Mouse (Mus musculus) layer of hippocampus, adult 8-10 months (tissue): ENCODE measurements around the gene B3galt4. TPM values are rescaled to one million over a fixed set of nuclear protein-coding genes. Genes with fewer than 3 reads are reported as not detected.

ENCODE experiments used
- DNase-seq, 2 experiments: peaks; one replicate each; pipeline ENCODE4 v3.0.0; 2022; ENCODE audit warnings: low spot score in 2 of 2
- total RNA-seq, 4 experiments: library from RNA; stranded (reverse); gene quantifications; 2 replicates each; pipeline ENCODE4 v1.2.4; 2022

B3galt4 gene
- total RNA-seq, 4 experiments from 2014 or later = 4.7 to 7.4 (median 6.9) TPM

DNA sequence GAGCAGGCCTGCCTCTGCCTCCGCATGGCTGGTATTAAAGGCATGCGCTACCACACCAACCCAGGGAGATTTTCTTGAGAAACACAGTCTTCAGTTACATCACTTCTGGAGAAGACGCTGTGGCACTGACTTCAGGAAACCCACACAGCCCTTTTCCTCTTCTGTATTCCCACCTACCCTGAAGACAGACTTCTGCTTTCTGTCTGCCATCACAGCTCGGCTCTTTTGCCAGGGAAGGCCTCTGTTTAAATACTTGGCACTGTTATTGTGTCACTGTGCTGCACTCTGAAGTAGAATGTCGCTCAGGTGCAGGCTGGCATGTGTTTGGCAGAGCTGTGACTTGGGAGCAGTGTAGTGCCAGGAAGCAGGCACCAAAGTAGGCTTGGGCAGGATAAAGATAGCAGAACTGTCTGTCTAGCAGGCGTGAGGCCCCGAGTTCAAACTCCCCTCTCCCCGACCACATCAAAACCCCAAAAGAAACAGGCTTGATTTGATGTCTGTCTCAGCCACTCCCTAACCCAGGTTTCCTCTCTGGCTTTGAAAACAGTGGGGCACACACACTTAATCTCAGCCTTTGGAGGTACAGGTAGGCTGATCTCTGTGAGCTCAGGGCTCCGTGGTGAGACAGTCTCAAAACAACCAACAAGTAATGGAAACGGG is 3.7 kb downstream of the B3galt4 start:
- no peak for DNase-seq

DNA sequence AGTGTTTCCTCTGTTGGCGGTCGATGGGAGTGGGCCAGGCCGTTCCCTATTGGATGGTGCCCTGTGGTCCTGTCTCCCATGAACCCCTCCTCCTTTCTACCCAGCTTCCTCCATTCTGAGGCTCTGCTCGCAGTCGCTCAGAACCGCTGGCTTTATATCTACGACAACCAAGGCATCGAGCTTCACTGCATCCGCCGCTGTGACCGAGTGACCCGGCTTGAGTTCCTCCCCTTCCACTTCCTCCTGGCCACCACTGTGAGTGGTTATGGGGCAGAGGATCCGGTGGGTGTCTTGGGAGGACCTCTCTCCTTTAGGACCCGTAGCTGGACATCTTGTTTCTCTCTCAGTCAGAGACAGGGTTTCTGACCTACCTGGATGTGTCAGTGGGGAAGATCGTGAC is 7.8 kb downstream of the B3galt4 start:
- no peak for DNase-seq

DNA sequence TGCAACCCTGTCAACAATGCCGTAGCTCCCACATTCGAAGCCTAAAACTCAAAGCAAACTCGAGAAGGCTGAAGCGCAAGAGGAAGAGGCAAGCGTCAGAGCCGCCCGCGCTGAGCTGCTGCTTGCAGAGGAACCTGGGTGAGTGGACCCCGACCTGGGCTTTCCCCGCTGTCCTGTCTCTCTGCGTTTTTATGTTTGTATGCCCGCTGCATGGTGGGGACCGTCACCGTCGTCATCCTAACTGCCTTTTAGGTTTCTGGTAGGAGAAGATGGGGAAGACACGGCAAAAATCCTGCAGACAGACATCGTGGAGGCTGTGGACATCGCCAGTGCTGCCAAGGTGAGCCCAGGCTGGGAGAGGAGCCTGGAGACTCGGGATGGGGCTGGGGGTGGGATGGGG is 9.9 kb downstream of the B3galt4 start:
- no peak for DNase-seq

DNA sequence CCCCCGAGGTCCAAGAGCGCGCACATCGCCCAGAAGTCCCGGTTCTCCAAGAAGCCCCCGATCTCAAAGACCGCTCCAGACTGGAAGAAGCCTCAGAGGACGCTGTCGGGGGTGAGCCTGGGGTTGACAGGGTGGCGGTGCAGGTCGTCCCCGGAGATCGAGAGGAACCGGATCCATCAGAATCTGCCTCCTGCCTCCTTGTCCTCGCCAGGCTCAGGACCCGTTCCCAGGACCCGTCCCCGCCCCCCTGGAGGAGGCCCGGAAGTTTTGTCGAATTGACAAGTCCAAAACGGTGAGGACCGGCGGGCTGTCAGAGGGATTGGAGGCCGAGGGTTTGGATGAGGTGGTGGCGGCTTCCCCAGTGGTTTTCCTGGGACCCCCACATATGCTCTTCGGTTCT is 10.3 kb downstream of the B3galt4 start:
- no peak for DNase-seq

DNA sequence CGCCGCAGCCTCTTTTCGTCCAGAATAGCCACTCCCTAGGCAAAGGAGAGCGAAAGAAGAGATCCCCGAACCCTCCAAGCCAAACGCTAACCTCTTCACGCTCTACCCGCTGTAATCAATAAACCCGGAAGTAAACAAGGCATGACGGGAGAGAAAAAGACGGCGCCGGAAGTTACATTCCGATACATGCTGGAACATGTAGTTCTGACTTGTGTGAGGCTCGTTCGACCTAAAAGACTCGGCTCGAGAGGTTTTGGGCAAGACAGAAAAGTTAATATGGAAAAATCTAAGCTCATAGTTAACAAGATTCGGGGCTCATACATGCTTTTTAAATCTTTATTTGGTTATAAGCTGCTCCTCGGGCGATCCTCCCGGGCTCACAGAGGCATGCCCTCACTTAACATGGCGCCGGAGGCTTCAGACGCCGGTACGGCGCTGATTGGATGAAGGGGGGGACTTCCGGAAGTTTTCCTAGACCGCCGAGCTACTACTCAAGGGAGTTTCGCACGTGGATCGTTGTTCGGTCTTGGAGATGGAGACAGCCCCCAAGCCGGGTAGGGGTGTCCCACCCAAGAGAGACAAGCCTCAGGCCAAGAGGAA is 11.0 kb downstream of the B3galt4 start, which contains the start of the genes Pfdn6 and Wdr46:
Pfdn6 (minus strand) TSS at position 138 of the 600 bp plus-strand sequence.
Wdr46 (plus strand) TSS at position 455 of the 600 bp plus-strand sequence.
- DNase-seq = peak; percentile 84 to 86

DNA sequence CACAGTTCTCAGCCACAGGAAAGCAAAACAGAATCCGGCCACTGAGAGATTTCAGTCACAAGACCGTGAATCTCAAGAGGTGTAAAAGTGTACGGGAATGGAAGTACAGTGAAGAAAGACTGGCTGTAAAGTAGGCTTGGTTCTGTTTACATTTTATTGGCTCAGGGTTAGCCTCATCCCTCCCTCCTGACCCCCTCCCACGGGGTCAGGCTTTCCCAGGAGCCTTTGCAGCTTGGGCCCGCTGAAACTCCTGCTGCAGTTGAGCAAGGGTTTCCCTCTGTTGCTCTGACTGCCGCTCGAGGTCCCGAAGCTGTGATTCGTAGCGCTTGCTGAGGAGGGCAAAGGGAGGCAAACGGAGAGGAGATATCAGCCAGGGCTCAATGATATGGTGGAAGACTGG is 12.5 kb downstream of the B3galt4 start:
- no peak for DNase-seq

DNA sequence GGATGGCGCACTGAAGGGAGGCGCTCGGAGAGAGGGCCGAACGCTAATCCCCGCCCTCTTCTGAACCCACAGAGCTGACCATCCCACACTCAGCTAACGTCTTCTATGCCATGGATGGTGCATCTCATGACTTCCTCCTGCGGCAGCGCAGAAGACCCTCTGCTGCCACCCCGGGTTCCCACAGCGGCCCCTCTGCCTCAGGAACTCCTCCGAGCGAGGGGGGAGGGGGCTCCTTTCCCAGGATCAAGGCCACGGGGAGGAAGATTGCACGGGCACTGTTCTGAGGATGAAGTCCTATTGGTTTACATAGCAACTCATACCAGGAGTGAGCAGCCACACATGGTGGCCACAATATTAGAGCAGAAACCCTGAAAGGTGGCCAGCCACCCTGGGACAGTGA is 14.3 kb downstream of the B3galt4 start:
- DNase-seq = no peak

DNA sequence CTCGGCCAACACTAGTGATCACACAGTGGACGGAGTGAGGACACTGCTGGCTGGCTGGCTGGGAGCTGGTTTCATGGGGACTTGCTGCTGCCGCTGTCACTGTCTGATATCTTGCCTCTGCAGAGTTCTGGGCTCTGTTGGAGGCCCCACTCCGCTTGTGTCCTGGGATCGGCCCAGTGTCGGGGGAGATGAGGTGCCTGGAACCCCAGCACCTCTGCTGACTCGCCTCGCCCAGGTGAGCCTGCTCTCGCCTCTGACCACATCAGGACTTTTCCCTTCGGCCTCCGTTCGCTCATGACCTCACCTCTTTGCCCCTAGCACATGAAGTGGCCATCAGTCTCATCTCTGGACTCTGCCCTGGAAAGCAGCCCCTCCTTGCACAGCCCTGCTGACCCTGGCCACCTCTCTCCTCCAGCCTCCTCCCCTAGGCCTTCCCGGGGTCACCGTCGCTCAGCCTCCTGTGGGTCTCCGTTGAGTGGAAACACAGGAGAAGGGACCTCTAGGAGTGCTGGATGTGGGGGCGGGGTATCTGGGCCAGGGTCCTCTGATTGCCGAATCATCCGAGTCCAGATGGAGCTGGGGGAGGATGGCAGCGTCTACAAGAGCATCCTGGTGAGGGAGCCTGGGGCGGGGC is 15.7 kb downstream of the B3galt4 start:
- no peak for DNase-seq

DNA sequence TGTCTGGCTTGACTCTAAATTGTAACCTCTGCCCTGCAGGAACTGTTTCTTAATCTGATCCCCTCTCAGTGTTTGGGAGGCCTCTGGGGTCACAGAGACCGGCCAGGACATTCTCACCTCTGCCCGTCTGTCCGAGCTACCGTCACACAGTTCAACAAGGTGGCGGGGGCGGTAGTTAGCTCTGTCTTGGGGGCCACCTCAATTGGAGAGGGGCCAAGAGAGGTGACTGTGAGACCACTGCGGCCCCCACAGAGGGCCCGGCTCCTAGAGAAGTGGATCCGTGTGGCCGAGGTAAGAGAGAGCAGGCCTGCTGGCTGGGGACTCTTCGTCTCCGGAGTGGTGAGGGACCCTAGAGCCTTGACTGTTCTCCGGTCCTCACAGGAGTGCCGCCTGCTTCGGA is 18.3 kb downstream of the B3galt4 start:
- no peak for DNase-seq

DNA sequence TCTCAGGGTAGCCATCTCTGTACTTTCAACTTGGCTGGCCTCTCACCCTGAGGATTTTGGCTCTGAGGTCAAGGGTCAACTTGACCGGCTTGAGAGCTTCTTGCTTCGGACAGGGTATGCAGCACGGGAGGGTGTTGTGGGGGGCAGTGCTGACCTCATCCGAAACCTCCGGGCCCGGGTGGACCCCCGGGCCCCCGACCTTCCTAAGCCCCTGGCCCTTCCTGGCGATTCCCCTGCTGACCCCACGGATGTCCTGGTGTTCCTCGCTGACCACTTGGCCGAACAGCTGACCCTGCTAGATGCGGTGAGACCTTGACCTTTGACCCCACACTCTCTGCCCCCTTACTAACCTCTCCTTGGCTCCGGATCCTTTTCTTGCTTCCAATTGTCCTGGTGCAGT is 18.8 kb downstream of the B3galt4 start:
- DNase-seq = no peak

DNA sequence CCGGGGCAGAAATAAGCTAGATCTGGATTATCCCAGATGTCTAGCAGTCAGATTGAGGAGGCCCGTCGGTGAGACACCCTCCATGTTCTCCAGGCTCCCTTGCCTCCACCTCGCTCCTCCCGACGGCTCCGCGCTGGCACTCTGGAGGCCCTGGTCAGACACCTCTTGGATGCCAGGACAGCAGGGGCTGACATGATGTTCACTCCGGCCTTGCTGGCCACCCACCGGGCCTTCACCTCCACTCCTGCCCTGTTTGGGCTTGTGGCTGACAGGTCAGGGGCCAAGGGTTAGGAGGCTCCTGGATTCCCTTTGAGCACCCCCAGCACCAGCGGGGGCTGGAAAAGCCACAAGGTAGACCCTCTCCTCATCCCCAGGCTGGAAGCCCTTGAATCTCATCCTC is 19.3 kb downstream of the B3galt4 start:
- DNase-seq = no peak

DNA sequence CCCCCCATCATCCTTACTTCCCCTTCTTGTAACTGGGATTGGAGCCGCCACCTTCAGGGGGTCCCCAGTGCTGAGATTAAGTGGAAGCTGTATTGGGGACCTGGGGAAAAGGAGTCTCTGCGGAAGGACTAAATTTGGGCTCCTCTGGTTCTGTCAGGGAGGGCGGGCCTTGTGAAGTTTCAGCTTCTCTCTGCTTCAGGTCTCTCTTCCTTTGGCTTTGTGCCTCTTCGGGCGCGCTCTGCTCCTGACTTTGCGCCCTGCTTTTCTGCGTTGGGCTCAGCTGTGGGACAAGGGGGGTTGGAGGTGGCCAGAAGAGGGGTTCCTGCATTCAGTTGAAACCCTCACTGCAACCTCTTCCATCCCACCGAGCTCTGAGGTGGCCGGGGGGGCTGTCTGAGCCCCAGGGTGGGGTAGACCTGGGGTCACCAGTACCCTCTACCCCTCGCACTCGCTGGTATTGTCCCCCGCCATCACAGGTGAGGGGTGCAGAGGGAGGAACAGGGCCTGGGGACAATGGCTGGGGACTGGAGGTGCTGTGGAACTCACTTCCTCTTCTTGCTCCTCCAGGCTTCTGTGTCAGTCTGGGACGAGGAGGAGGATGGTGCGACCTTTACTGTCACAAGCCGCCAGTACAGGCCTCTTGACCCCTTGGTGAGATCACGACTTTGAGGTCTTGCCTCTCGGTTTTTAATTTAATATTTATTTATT is 20.0 kb downstream of the B3galt4 start:
- no peak for DNase-seq

DNA sequence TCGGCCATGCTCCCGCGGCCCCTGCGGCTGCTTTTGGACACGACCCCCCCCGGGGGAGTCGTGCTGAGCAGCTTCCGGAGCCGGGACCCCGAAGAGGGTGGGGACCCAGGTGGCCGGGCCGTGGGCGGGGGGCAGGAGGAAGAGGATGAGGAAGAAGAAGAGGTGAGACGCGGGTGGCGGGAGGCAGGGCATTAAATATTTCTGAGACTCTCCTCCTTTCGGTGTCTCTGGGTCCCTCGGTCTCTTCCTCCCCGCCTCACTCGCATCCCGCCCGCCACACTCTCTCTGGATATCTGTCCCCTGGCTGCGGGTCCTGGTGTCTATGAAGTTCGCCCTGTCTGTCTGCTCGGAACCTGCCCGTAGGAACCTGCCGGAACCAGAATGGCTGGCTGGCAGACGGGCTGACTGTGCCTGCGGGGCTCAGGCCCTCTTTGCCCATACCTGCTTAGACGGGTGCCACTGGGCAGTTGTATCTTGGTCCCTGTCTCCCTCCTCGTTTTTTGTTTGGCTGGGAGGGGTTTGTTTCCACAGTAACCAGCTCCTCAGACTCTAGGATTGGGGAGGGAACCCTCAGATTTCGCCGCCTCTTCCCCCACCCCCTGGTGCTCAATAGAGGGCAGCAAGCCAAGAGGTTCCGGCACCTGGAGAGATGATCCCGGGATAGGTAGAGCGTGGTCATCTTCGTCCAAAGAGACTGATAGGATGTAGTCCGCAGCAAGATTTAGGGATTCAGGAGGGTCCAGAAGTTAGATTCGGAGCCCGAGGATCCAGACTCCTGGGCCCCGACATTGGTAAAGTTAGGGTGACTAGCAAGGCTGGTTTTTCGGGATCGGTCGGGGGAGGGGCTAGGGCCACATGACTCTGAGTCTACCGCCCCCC is 20.8 kb downstream of the B3galt4 start:
- peak in 1 of 2 experiments; percentile 65 for DNase-seq

DNA sequence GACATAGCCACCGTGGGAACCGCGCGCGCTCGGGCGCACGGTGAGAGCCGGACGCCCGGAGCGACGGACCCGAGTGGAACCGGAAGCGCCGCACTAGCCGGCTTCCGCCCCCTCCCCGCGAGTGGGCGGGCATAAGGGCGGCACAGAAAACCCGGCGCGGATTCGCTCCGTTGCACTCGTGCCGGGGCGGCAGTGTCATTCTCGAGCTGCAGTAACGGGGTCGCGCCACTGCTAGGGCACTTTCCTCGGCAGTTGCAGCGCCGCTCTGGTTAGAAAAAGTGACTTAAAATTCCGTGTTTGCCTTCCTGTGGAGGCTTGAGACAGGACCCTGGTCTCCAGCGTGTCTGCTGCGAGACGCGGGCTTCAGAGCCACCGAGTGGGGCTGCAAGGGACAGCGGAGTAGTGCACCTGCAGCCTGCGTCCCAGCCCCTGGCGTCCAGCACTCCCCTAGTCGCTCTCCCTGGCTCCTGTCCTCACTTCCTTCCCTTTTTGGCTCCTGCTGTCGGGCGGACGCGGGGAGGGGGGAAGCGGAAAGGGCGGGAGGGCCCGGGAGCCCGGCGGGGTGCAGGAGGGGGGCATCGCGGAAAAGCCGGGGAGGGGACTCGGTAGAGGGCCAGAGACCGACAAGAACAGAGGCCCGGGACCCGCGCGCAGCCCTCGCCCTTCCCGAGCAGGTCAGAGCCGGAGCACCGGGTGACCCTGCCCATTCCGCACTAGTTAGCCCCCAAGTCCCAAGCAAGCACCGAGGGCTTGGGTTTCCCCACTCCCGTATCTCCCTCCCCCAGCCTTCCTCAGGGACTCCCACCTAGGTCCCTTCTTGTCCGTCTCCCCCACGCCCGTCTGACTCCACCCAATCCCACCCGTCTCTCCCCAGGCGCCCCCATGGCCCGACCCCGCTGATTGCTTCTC is 21.7 kb downstream of the B3galt4 start, which contains the start of gene Rgl2:
Rgl2 (plus strand) TSS at position 173 of the 909 bp plus-strand sequence.
- DNase-seq = peak in 1 of 2 experiments; percentile 90

DNA sequence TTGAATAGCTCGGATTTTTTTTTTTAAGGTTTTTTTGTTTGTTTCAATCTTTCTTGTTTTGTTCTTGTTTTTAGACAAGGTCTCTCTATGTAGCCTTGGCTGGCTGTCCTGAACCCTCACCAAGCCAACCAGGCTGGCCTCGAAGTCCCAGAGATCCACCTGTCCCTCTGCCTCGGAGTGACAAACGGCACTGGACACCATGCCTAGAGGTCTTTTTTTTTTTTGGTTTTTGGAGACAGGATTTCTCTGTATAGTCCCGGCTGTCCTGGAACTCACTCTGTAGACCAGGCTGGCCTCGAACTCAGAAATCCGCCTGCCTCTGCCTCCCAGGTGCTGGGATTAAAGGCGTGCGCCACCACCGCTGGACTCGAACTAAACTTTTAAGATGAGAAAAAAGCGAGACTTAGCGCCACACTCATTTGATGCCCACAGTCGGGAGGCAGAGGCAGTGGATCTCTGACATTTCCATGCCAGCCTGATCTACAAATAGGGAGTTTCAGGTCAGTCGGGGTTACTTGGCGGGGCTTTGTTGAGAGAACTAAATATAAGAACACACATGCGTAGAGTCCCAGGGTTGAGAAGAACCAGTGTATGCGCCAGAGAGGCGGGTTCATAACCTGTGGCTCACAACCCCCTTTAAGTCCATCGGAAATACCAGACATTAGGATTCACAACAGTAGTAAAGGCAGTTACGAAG is 22.9 kb downstream of the B3galt4 start:
- no peak for DNase-seq

DNA sequence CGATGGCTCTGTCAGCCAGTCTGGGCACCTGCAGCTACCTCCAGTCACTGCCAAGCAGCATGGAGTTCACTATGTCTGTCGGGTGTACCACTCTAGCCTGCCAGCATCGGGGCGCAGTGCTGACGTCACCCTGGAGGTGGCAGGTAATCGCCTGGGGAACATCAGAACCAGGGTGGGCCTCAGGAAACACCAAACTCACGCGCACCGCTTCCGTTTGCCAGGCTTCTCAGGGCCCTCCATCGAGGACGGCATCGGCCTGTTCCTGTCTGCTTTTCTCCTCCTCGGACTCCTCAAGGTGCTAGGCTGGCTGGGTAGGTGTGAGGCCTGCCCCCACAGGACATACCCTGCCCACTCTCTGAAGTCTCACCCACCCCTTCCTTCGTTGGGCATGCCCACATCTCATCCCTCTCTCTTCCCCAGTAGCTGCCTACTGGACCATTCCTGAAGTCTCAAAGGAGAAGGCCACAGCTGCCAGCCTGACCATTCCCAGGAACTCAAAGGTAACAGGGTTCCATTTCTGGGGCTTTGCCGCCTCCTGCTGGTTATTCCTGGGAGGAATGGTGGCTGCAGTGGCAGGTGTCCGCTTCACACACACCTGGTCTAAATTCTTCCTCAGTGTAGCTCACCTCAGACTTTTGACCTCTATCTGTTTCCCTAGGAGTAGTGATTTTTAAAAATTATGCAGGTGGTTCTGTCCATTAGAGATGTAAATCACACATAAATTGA is 24.9 kb downstream of the B3galt4 start:
- no peak for DNase-seq

DNA sequence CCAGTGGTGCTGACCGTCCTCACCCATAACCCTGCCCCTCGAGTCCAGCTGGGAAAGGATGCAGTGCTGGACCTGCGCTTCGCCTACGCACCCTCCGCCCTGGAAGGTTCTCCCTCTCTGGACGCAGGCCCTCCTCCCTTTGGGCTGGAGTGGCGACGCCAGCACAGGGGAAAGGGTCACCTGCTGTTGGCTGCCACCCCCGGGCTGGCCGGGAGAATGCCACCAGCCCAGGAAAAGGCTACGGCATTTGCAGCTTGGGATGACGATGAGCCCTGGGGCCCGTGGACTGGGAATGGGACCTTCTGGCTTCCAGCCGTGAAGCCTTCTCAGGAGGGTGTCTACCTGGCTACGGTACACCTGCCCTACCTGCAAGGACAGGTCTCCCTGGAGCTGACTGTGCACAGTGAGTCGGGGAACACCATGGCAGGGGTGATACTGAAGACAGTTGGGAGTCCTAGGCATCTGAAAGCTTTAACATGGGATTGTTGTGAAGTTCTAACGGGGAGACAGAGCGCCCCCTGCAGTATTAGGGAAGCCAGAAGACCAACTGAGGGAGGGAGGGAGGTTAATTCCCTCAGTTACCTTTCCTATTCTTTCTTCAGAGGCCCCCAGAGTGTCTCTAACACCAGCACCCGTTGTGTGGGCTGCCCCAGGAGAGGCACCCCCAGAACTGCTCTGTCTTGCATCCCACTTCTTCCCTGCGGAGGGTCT is 25.7 kb downstream of the B3galt4 start:
- DNase-seq = no peak
